Mouse (Mus musculus): ENCODE data around the gene Igsf9. TPM values are rescaled to one million over a fixed set of nuclear protein-coding genes. Genes with fewer than 3 reads are reported as not detected.

Gene Igsf9
- total RNA-seq (2023), result 1.3 TPM

GRCm38 (mm10) chr1:172481540-172482280 lies at the start of gene Igsf9:
Gene Igsf9, plus strand, starts transcription at chr1:172481788.

GRCm38 (mm10) chr1:172475054-172475741 lies 6.4 kb upstream of the Igsf9 start, which contains the start of gene Slamf9:
Gene Slamf9, plus strand, starts transcription at chr1:172475358.

GRCm38 (mm10) chr1:172499765-172500441 lies 18.3 kb downstream of the Igsf9 start, which contains the start of gene Tagln2:
Gene Tagln2, plus strand, starts transcription at chr1:172500047.

GRCm38 (mm10) chr1:172520576-172521440 lies 39.2 kb downstream of the Igsf9 start, which contains the start of gene Cfap45:
Gene Cfap45, plus strand, starts transcription at chr1:172520801.

Other genes with a start within 250 kb of the Igsf9 start
- not detected for gene Atp1a4, start 223.4 kb upstream of the Igsf9 start, total RNA-seq (2023)
- 18.8 TPM for gene Igsf8, start 220.1 kb upstream of the Igsf9 start, total RNA-seq (2023)
- gene Atp1a2, start 183.7 kb upstream of the Igsf9 start, total RNA-seq (2023), result not detected
- 0.26 TPM for gene Kcnj9, start 152.5 kb upstream of the Igsf9 start, total RNA-seq (2023)
- gene Kcnj10, start 140.6 kb upstream of the Igsf9 start, total RNA-seq (2023), result 1.5 TPM
- gene Pigm, start 105.2 kb upstream of the Igsf9 start, total RNA-seq (2023), result 29.3 TPM
- gene Slamf9, start 6.4 kb upstream of the Igsf9 start, total RNA-seq (2023), result 0.59 TPM
- gene Tagln2, start 18.3 kb downstream of the Igsf9 start, total RNA-seq (2023), result 182 TPM
- 0.47 TPM for gene Cfap45, start 39.0 kb downstream of the Igsf9 start, total RNA-seq (2023)
- gene Vsig8, start 74.2 kb downstream of the Igsf9 start, total RNA-seq (2023), result not detected
- 0.56 TPM for gene Slamf8, start 108.8 kb downstream of the Igsf9 start, total RNA-seq (2023)
- not detected for gene Fcrl6, start 120.8 kb downstream of the Igsf9 start, total RNA-seq (2023)
- 0.94 TPM for gene Dusp23, start 151.2 kb downstream of the Igsf9 start, total RNA-seq (2023)
- not detected for gene Crp, start 216.3 kb downstream of the Igsf9 start, total RNA-seq (2023)

All from CD4-positive naive resting alpha-beta T cell, adult 76 days (primary cell).